Mouse (Mus musculus) spleen, embryonic (tissue): Measurements from ENCODE around the gene Ccdc88b.

Experiments used
- CTCF ChIA-PET: fragments of 350-600 bp; sonication (Branson Sonifier 250); formaldehyde crosslinking; loops from one replicate; lab custom pipeline; 2022; lab: Charles Lee

The Ccdc88b gene

DNA sequence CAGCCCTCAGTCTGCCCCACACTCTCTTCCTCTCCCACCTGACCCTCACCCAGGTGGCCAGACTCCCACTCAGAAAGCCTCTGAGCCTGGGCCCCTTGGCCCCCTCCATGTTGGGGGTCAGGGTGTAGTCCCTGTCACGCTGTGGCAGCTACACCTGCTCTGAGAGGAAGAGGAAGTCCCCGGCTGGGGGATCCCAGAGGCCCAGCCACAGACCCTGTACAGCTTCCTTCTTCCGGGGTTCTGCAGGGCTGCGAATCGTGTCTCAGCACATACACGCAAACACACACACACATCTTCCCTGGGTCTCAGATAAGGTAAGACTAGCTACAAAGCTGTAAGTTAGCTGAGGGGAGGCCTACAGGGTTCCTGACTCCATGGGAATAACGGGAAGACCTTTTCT is at the start of gene Ccdc88b:
TSS of gene Ccdc88b (minus strand) at position 181 of the 400 bp plus-strand sequence.
- CTCF ChIA-PET, result interaction anchor here (0.7 to 0.9 kb wide), 2 partner anchors 17 to 18 kb away, joined by 3 to 11 read pairs; partner anchors contain the start of gene Rps6ka4

DNA sequence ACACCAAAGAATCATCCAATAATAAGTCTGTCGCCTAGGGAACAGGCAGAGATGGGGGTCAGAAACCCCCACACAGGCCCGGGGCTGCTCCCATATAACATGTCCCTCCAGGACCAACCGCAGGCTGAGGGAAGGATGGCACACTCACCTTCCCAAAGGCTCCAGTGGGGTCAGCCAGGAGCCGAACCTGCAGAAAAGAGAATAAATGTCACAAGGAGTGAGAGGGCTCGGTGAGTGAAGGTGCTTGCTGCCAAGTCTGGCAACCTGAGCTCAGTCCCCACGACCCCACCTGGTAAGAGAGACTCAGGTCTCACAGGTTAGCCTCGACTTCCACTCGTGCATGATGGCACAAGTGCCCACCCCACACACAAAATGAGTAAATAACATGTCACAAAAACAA is 49.1 kb upstream of the Ccdc88b start:
- CTCF ChIA-PET, result no interaction called here

DNA sequence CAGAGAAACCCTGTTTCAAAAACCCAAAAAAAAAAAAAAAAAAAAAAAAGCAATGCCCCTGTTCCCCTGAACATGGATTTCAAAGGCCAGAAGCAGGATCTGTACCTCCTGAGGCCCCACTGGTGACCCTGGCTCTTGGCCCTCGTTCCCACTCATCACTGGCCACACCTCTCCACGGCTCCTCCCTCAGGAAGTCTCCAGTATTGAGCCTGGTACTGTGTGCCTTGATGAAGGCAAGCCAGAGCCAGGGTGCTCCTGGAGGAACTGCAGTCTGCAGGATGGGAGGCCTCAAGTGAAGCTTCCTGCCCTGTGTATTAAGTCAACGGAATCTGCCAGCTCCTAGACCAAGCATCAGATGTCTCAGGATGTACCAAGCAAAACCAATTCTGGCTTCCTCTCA is 48.2 kb upstream of the Ccdc88b start:
- CTCF ChIA-PET, result no interaction called here

DNA sequence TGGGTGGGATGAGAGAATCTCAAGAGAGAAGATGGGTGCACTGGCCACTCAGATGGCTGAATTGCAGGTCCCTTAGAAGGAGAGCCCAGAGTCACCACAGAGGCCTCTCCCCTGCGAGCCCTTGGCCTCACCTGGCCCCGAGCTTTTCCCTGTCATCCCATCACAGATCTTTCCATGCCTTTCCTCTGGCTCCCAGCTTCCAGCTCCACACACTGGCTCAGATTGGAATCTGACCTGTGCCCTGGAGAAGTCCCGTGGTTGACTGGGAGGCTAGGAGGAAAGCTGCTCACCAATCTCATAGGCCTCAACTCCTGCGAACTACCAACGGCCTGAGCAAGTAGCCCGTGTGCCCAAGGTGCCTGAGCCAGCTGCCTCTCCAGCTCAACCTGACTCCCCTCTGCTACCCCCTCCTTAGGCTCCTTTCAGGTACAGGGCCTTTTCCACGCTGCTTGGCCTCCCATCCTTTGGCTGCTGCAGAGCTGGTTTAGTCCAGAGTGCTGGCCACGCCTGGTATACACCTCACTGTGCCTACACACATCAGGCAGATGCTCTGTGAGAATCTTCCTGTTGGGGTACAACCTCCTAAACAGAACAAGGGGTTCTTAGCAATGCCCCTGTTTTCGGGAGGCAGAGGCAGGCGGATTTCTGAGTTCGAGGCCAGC is 47.6 kb upstream of the Ccdc88b start:
- CTCF ChIA-PET, result no interaction called here

DNA sequence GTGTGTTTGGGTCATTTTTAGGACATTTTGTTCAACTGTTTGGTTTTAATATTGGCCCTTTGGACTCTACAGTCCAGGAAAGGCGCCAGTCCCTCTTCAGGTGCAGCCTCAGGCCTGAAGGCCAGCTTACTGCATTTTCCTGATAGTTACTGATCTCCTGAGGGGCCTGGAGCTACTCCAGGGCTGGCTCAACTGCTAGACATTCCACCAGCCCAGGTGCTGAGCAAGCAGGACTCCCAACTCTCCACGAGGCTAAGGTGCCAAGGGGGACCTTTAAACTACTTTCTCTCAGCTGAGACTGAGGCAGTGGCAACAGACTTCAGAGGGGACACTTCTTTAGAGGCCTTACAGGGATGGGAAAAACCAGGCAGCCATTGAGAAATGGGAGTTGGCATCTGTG is 46.8 kb upstream of the Ccdc88b start:
- CTCF ChIA-PET, result no interaction called here

DNA sequence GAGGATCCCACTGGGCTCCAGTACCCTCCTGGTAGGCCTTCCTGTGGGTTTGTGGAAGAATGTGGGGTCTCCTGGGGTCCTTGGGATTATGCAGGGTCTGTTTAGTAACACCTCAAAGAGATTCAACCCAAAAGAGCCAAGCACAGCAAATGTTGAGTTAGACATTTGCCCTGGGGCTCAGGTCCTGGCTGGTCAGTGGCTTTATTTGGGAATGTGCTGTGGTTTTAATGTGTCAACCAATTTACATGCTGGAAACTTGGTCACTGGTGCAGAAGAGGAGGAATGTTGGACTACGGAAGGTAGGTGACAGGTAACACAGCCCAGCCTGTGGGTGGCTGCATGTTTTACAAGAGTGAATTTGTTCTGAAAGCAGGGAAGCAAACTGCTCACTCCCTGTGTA is 45.0 kb upstream of the Ccdc88b start:
- CTCF ChIA-PET, result no interaction called here

DNA sequence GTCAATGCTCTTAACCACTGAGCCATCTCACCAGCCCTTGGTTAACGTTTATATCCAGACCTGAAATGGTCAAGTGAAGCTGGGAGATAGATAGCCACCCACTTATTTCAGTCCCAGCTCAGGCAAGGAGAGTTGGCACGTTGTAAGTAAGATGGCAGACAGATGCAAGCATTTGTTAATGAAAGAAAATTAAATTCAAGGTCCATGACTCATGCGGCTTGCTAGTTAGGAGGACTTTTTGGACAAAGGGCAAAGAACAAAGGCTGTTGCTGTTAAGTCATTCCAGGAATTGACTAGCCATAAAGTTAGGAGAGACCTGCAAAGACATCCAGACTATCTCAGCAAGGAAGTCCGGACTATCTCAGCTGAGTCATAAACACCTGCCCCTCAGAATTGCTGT is 41.6 kb upstream of the Ccdc88b start:
- CTCF ChIA-PET, result no interaction called here

DNA sequence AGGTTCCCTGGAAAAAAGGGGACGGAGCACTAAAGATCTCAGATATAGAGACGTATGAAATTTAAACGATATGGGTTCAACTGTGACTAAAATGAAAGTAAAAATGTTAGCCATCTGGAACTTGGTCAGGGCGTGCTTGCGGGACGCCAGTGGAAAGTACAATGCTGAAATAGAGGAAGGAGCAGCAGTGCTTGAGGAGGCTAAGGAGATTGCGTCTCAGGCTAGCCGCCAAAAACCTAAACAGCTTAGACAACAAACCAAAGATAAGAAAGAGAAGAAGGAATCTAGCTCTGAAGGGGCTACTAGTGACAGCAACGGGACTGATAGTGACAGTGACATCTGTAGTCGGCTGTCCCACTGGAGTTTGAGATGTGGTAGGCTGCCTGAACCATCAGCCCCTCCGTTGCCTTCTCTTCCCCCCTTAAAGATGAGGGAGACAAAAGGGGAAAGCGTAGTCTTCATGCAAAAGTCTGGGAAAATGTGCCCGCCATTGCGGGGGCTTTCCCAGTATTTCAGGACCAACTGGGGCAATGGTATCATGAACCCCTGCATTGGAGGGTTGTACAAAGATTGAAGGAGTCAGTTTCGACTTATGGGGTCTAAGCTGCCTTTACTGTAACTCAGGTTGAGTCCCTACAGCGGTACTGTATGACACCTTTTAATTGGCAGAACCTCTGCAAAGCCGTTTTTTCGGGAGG is 37.7 kb upstream of the Ccdc88b start:
- CTCF ChIA-PET, result interaction anchor here (0.6 kb wide), 1 partner anchor 920 kb away, joined by 8 read pairs; no protein-coding TSS in a partner anchor

DNA sequence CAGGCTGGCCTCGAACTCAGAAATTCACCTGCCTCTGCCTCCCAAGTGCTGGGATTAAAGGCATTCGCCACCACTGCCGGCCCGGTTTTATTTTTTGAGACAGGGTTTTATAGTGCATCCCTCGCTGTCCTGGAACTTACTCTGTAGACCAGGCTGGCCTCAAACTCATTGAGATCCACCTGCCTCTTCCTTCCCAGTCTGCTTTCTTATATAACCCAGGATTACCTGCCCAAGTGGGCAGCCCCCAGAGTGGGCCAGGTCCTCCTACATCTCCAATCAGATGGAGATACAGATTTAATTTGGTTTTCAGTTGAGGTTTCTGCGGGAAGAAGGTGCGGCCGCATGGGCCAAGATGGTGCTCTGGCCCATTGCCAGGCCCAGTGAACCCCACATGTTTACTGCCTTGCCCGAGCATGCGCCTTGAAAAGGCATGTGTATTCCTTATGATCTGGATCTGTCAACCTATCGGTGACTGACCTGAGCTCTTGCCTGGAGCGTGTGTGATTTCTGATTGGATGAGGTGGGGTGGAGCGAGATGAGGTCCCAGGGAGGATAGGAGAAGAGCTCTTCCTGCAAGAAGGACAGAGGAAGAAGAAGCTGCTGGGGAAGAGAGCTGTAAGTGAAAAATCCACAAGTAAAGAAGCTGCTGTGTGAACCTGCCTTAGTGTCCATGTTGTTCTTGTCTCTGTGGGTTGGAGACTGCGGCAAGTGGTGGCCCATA is 35.9 kb upstream of the Ccdc88b start:
- CTCF ChIA-PET, result no interaction called here

DNA sequence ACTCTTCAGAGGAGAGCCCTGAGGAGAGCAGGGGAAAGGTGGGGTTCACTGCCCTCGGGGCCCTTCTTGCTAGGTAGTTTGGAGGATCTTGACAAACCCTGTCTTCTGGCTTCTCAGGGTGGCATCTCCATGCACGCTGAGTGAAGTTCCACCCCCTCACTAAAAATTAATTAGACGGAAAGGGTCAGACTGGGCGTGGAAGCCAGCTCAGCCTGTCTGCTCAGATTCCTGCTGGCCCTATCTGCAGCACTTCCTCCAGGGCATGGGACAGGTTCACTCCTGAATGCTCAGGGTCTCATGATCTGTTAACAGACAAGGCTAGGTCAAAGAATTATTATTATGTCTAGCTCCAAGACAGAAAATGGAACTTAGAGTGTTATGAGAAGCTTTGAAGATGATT is 34.5 kb upstream of the Ccdc88b start:
- CTCF ChIA-PET, result no interaction called here

DNA sequence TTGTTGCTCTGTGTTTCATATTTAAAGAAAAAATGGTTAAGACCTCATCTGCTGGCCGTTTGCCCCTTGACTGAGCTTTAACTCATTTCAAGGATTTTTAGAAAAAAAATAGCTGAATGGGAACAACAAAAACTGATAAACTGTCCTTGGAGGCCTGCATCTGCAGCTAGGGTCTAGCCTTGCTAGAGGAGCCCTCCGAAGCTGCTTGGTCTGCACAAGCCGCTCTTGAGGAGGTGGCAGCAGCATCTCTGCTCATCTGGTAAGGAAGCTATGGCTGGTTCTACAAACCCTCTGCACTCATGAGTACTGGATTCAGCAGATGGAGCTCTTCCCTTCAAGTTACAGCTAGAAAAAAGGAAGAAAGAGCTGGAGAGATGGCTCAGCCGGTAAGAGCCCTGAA is 20.0 kb upstream of the Ccdc88b start:
- CTCF ChIA-PET, result no interaction called here

DNA sequence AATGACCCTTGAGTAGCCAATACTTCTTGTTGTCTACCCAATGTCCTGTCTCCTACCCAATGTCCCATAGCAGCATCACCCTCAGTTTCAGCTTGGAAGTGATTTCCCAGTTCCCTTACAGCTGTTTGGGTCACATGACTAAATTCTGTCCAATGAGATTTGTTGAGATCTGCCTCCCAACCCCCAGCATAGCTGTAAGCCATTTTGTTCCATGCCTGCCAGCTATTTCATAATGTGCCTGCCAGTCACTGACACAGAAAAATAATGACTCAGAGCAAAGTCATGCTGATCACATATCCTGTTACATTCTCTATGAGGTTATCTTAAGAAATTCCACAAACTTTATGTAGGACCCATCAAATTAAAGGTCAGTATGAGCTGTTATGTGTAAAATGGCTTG is 18.8 kb upstream of the Ccdc88b start:
- CTCF ChIA-PET, result no interaction called here

DNA sequence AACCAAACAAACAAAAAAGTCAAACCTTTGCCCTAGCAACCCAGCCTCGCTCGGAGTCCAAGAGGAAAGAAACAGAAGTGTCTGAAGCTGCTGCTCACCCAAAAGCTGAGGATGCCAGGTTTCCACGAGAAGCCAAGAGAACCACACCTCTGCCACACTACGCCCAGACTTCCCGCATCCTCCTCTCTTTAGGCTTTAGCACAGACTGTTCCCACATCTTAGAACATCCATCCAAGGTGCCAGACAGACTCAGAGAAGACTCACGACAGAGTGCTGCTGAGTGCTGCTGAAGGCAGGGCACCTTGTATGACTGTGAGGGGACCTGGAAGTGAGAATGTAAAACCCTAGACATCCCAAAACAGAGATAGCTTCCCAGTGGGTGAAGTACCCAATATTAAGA is 17.8 kb upstream of the Ccdc88b start:
- CTCF ChIA-PET, result interaction anchor here (0.6 to 1.0 kb wide), 2 partner anchors 18 to 332 kb away, joined by 3 to 11 read pairs; partner anchors contain the start of gene Ccdc88b

DNA sequence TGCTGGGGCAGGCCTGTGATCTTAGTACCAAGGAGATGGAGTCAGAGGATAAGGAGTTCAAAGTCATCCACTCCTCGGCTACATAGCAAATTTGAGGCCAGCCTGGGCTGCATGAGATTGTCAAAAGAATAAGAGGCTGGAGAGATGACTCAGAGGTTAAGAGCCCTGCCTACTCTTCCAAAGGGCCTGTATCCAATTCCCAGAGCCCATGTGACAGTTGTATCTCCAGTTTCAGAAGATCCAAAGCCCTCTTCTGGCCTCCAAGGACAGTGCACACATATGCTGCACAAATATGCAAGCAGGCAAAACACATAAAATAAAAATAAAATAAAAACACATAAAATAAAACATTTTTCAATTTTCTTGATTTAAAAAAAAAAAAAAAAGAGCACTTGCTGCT is 16.2 kb upstream of the Ccdc88b start:
- CTCF ChIA-PET, result interaction anchor here (0.5 to 0.6 kb wide), 2 partner anchors 40 to 206 kb away, joined by 3 to 6 read pairs; no protein-coding TSS in a partner anchor

DNA sequence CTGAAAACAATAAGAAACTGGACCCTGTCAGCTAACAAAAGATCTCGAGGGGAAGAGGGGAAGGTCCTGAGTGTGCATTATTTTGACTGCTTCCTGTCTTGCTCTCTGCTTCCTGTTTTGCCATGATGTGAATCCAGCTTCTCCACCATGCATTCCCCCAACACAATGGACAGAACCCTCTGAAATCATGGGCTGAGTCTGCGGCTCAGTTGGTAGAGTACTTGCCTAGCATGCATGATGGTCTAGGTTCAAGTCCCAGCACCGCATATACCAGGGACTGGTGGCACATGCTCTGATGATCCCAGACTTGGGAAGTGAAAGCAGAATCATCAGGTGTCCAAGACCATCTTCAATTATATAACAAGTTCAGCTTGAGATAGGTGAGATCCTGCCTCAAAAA is 14.7 kb upstream of the Ccdc88b start:
- CTCF ChIA-PET, result no interaction called here

DNA sequence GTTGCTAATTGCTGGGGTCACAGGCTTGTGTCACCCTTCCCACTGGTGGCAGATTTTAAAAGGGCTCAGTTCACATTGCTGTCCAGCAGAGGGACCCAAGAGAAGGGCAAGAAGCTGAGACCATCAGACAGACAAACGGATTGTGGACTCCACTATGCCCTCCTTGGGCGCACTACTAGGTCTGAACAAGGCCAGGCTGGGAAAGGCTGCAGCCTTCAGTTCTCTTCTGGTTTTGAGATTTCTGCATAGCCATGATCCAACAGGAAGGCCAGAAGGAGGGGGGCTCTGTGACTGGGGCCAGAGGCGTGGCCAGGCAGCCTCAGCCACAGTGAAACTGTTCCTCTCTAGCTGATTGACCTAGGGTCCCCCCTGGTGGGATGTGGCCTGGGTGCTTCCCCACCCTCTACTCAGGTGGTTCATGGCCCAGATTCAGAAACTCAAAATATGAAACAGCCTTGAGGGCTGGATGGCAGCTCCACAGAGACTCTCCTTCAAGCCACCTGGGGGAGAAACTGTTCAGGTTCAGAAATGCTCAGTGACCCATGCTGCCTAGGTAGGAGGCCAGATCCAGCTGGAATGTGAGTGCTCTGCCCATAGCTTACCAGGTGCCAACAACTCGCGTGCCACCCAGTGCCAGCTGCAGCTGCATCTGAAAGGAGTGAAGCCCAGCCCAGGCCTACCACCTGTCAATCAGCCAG is 13.7 kb upstream of the Ccdc88b start:
- CTCF ChIA-PET, result no interaction called here

DNA sequence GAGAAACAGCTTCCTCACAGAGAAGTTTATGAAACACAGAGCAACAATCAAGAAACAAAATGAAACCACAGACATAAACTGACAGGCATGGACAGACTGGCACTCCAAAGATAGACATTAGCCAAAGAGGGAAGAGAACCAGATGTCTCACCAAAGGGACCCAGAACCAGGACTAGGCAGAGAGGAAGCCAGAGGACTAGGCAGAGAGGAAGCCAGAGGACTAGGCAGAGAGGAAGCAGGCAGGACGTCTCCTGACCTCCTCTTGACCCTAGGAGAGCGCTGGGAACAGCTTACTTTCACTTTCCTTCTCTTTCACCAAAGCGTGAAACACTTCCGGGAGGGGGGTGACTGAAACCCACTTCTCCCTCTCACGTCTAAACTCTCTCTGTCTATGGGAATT is 11.3 kb upstream of the Ccdc88b start:
- CTCF ChIA-PET, result interaction anchor here (0.7 kb wide), 2 partner anchors 109 to 126 kb away, joined by 11 to 12 read pairs; partner anchors contain the start of genes Nudt22 and Trpt1

DNA sequence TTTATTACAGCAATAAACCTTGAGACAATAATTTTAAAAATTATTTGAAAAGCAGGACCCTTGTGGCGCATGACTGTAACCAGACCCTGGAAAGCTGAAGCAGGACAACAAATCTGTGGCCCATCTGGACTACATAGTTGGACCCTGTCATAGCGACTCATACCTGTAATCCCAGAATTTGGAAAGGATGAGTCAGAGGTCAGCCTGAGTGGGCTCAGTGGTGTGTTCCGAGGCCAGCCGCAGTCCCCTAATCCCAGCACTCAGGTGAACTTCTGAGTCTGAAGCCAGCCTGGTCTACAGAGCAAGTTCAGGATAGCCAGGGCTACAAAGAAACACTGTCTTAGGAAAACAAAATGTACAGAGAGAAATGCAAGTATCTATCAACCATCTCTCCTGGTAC is 3.4 kb upstream of the Ccdc88b start:
- CTCF ChIA-PET, result no interaction called here

DNA sequence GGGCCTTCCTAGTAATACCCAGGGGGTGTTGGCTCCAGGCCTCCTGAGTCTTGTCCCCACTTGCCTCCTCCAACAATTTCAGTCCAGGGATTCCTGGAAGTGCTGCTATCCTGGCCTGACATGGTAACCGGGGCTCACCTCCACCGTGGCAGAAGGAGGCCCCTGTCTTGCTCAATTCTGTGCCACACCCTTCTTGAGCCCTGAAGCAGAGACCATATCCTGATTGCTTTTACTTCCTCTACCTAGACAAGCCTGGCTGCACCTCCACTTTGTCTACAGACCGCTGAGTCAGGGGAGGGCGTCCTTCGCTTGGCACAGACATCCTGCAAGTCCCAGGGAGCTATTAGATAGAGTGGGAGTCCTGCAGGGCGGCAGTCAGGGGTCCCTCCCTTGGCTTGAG is 2.7 kb upstream of the Ccdc88b start:
- CTCF ChIA-PET, result interaction anchor here (1.0 kb wide), 1 partner anchor 10 kb away, joined by 4 read pairs; no protein-coding TSS in a partner anchor

DNA sequence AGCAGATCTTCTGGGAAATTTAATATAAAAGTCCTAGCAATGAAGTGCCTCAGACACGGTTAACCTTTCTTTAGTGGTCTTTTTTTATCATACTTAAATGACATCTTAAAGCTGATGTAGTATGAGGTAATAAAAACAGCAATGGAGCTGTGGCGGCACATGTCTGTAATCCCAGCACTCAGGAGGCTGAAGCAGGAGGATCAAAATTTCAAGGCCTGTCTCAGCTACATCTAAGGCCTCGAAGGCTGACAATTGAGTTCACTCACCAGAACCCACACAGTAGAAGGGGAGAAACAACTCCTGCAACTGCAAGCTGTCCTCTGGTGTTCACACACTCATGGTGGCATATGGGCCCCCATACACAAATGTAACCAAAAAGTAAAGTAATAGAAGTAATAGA is 2.0 kb upstream of the Ccdc88b start:
- CTCF ChIA-PET, result interaction anchor here (1.0 kb wide), 1 partner anchor 10 kb away, joined by 4 read pairs; no protein-coding TSS in a partner anchor

DNA sequence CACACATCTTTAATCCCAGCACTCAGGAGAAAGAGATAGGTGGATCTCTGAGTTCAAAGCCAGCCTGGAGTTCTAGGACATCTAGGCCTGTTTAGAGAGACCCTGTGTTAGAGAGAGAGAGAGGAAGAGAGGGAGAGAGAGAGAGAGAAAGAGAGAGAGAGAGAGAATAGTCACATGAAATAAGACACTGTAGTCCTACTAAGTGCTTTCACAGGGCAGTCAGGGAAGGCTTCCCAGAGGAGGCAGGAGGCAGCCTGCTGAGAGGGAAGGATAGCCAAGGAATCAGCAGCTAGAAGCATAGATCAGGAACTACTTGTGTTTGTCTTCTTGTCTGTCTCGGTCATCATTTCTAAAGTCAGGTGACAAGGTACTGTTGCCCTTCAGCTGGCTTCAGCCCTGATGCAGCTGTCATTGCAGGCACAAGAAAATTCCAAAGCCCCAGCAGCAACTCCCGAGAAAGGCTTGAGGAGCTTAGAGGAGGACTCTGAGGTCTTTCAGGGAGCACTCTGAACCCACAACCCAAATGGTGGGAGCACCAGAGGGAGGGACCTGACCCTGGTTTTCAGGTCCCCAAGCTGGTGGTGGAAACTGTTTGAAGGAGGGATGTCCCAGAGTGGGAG is 1.1 kb upstream of the Ccdc88b start:
- CTCF ChIA-PET, result no interaction called here
